Mouse (Mus musculus) kidney, adult 2 months (tissue): ENCODE data around the gene Slc35e3. TPM values are rescaled to one million over a fixed set of nuclear protein-coding genes. Genes with fewer than 3 reads are reported as not detected.
"Not testable (repeated sequence)": the region's sequence is repeated elsewhere in the genome, so short reads cannot be mapped to it uniquely, and the experiment has no call there.

Experiments used
- DNase-seq: peaks from one replicate; pipeline ENCODE4 v3.0.0; 2021
- H3K27ac ChIP-seq: fragments of 200-500 bp; 2 replicates; pipeline ENCODE4 v1.5.1; 2012; ENCODE audit warnings: low read depth, low read length, control low read depth, inconsistent platforms; ENCODE audit not compliant: insufficient read depth
- H3K27me3 ChIP-seq: fragments of 200-500 bp; replicated peaks from 2 replicates; pipeline ENCODE4 v1.6.1; 2012; ENCODE audit warnings: mild to moderate bottlenecking, moderate library complexity, low read length, inconsistent platforms; ENCODE audit not compliant: control insufficient read depth, insufficient read depth
- H3K36me3 ChIP-seq: fragments of 200-500 bp; 2 replicates; pipeline ENCODE4 v1.6.1; 2012; ENCODE audit warnings: mild to moderate bottlenecking, moderate library complexity, low read length, inconsistent platforms; ENCODE audit not compliant: control insufficient read depth, insufficient read depth
- H3K4me1 ChIP-seq: fragments of 200-500 bp; 2 replicates; pipeline ENCODE4 v1.6.1; 2011; ENCODE audit warnings: low read length; ENCODE audit not compliant: control insufficient read depth, insufficient read depth
- H3K4me3 ChIP-seq: fragments of 200-500 bp; 2 replicates; pipeline ENCODE4 v1.5.1; 2011; ENCODE audit warnings: mild to moderate bottlenecking, low read depth, low read length, control low read depth; ENCODE audit not compliant: insufficient read depth
- CTCF ChIP-seq: fragments of 200-500 bp; conservative IDR thresholded peaks from 2 replicates; pipeline ENCODE4 v1.5.1; 2011; ENCODE audit warnings: low read depth, mild to moderate bottlenecking, control low read depth, low read length, moderate library complexity, mixed read lengths; ENCODE audit not compliant: insufficient read depth, insufficient read length
- POLR2A ChIP-seq: fragments of 200-500 bp; IDR thresholded peaks from one replicate; pipeline ENCODE4 v1.6.1; 2011; ENCODE audit warnings: low read depth, low read length, control low read depth
- WGBS: fragments of 180-500 bp; shearing (Covaris S2); methylation state at CpG from one replicate; pipeline ENCODE4 v1.1.7; 2018; 5-methylcytosine and 5-hydroxymethylcytosine counted together
- polyA plus RNA-seq: library from polyadenylated mRNA; depleted of rRNA; stranded (reverse); fragments of >200 nt; gene quantifications from 2 replicates; pipeline ENCODE4 v1.2.3, GENCODE M21; 2012

Slc35e3 gene
- polyA plus RNA-seq, 1 experiment = 37.1 TPM

DNA sequence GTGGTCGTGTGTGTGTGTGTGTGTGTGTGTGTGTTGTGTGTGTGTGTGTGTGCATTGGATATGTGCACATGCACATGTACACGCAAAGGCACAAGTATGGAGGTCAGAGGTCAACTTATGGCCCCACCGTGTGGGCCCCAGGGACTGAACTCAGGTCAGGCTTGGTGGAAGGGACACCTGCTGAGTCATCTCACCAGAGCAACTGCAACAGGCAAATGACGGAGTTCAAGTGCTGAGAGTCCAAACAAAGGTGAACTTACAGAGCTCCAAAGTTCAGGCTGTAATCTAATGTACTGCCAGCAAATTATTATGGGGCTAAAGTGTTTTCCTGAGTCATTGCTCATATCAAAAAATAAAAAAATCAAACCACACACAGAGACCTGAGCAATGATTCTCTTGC is 9.1 kb downstream of the Slc35e3 start:
- peak; percentile 83 for DNase-seq
- no peaks in the 10 kb centered on the region for H3K27me3 ChIP-seq
- H3K4me1 ChIP-seq = peaks cover 3% of the 10 kb centered on the region; the same call in 1 of the 2 replicates
- H3K27ac ChIP-seq = peak overlapping the region; percentile 13
- WGBS = 69% methylated on average over 4 of the region's 4 CpGs
- H3K36me3 ChIP-seq = no peaks in the 10 kb centered on the region
- no peak overlapping the region for H3K4me3 ChIP-seq
- TF ChIP-seq CTCF (no peak), POLR2A (no peak)

DNA sequence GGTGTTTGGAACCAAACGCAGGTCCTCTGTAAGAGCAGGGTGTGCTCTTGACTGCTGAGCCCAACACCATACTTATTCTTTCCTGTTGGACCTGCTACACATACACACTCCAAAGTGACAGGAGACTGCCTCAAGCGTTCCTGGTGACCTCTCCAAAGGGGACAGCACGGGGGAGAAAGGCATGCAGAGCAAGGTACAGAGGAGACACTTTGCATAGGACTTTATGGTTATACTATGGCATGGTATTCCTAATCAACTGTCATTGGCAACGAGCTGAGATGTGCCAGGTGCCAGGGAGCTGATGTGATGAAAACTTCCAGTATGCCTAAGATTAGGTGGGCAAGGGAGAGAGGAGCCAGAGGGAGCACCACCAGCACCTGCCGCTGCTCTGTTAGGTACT is 9.6 kb downstream of the Slc35e3 start:
- TF ChIP-seq POLR2A = no peak
- no peak for TF ChIP-seq CTCF
- 88% methylated on average over 5 of the region's 5 CpGs for WGBS
- Histone ChIP-seq H3K4me3 (no peak overlapping the region), H3K36me3 (no peaks in the 10 kb centered on the region), H3K4me1 (peaks cover 6% of the 10 kb centered on the region; the same call in 1 of the 2 replicates), H3K27ac (peak overlapping the region; percentile 13), H3K27me3 (no peaks in the 10 kb centered on the region)
- no peak for DNase-seq

DNA sequence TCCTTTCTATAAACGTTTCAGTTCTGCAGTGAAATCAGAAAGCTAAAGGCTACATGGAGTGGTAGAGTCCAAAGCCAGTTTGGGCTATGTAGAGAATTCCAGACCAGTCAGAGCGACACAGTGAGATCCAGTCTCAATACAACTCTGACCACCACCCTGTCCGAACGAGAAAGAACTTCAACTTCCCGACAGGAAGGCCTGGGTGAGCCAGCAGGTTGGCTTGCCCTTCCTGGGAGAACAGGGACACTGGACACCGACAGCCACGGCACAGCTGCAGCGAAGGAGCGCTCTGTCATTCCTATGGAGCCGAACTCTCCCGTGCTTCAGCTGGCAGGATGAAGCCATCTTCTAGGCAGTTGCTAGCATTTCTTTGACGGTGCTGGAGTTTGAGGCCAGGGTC is 10.8 kb downstream of the Slc35e3 start:
- H3K27ac ChIP-seq = 0 out of 2 replicates have a peak overlapping the region, but pooled peaks have one; percentile 16
- WGBS = 88% methylated on average over 12 of the region's 12 CpGs
- not testable (repeated sequence) for DNase-seq, H3K4me1 ChIP-seq, H3K36me3 ChIP-seq, H3K27me3 ChIP-seq, H3K4me3 ChIP-seq

DNA sequence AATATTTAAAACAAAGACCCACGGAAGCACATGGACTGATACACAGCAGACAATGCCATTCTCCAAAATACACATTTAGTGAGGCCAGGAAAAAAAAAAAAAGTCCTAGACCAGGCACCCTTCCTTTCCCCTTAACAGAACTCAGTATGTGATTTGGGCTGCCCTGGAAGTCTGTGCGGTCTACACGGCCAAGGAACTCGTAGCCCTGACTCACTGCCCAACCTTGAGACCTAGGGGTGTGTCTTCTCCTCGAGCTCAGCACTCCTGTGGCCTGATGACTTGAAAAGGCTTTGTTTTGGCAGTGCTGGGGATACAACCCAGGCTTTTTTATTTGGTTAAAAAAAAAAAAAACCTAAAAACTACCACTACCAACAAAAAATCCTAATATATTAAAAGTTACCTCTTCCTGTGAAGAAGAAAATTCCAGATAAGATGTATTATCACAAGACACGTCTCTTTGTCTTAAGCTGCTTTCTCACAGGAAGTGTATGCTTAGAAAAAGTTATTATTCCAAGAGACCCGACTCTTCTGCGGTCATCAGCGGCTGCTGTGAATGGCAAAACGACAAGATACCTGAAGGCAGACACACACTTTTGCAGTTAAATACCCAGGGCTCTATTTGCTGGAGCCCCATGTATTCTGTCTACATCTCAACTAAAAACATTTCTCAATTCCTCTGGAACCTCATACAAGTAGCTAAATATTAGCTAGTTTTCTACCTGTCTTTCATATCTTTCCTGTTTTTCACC is 11.9 kb downstream of the Slc35e3 start:
- H3K4me1 ChIP-seq, H3K36me3 ChIP-seq, H3K27ac ChIP-seq, H3K4me3 ChIP-seq, H3K27me3 ChIP-seq: not testable (repeated sequence)
- peak; percentile 81 for DNase-seq
- 54% methylated on average over 10 of the region's 10 CpGs for WGBS

DNA sequence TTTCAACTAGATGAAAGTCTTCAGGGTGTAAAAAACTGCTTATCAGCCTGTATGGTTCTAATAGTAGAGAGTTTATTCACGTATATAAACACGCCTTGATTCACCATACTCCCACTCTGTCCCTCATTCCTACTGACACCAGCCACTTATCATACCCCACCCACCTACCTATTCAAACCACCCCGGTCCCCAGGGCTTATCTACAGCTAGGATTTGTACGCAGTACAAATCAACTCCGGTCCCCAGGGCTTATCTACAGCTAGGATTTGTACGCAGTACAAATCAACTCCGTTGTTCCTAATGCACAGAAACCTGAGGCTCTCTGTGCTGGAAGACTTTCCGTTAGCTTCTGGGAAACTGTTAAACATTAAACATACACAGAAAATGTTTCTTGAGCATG is 12.5 kb downstream of the Slc35e3 start:
- not testable (repeated sequence) for DNase-seq, H3K36me3 ChIP-seq, H3K27ac ChIP-seq, H3K4me3 ChIP-seq, H3K27me3 ChIP-seq, H3K4me1 ChIP-seq
- 65% methylated on average over 8 of the region's 8 CpGs for WGBS

DNA sequence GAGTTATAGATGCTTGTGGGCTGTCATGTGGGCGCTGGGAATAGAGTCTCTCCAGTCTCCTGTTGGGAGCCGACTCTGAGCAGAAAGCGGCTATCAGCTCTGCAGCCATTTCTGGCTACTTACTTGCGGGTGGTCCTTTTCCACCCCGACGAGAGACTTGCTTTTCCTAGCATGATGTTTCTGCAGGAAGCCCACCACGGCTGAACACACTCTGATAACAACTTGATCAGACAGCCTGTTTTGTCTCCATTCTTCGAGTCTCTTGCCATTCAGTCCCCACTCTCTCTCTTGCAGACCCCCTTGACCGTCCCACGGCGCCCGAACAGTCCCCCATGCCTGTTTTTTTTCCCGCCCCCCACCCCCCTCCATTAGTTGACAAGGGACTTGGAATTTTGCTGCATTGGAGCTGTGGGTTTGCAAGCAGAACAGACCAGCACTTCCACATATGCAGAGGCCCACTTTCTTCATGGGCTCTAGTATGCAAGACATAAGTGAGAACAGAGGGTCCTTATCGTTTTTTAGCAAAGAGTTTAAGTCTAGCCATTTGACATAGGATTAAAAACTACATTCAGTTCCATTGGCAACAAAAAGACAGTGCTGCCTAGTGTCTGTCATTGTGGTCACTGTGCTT is 13.1 kb downstream of the Slc35e3 start:
- no peak for TF ChIP-seq CTCF
- peaks cover 5% of the 10 kb centered on the region; the same call in 1 of the 2 replicates for H3K4me1 ChIP-seq
- no peak overlapping the region for H3K27ac ChIP-seq
- WGBS = 87% methylated on average over 14 of the region's 14 CpGs
- DNase-seq = no peak
- H3K4me3 ChIP-seq = no peak overlapping the region
- no peaks in the 10 kb centered on the region for H3K27me3 ChIP-seq
- no peaks in the 10 kb centered on the region for H3K36me3 ChIP-seq

DNA sequence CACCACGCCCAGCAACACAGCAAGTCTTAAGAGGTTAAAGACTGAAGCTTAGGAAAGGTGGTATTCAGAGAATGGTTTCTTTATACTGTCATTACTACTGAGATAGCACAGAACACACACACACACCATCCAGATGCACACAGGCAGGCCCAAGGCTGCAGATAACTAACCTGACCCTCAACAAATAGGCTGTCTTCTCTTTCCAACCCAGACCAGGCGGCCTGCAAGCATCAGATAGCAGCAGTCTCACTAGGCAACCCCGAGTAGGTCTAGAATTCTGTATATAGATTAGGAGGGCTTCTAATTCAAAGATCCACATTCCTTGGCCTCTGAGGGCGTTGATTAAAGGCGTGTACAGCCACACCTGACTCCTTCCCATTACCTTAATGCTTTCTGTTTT is 14.0 kb downstream of the Slc35e3 start:
- 94% methylated on average over 5 of the region's 5 CpGs for WGBS
- no peak overlapping the region for H3K4me3 ChIP-seq
- H3K4me1 ChIP-seq = peaks cover 5% of the 10 kb centered on the region; the same call in 1 of the 2 replicates
- no peak for DNase-seq
- H3K36me3 ChIP-seq = no peaks in the 10 kb centered on the region
- TF ChIP-seq POLR2A (no peak), CTCF (no peak)
- no peaks in the 10 kb centered on the region for H3K27me3 ChIP-seq
- no peak overlapping the region for H3K27ac ChIP-seq
